Mouse (Mus musculus) G1E (cell line): ENCODE measurements around the gene Map7d1. TPM values are rescaled to one million over a fixed set of nuclear protein-coding genes. Genes with fewer than 3 reads are reported as not detected.

Experiments
- ATAC-seq: 2 replicates; pipeline ENCODE4 v1.8.0; 2016; ENCODE audit warnings: mild to moderate bottlenecking; ENCODE audit not compliant: insufficient number of reproducible peaks, poor library complexity, low FRiP score, severe bottlenecking; ENCODE audit errors: extremely low read depth
- DNase-seq: peaks from one replicate; pipeline ENCODE4 v3.0.0; 2012; ENCODE audit warnings: low spot score
- H3K27me3 ChIP-seq: 2 replicates; pipeline ENCODE4 v1.6.1; 2012; ENCODE audit warnings: mild to moderate bottlenecking, low read length, inconsistent platforms; ENCODE audit not compliant: insufficient read depth
- H3K36me3 ChIP-seq: replicated peaks from 2 replicates; pipeline ENCODE3; 2012; ENCODE audit warnings: mild to moderate bottlenecking, inconsistent platforms
- H3K4me1 ChIP-seq: 2 replicates; pipeline ENCODE4 v1.6.1; 2012; ENCODE audit warnings: low read depth, low read length, inconsistent platforms, mixed read lengths; ENCODE audit not compliant: insufficient read depth
- H3K4me3 ChIP-seq: 2 replicates; pipeline ENCODE4 v1.5.1; 2012; ENCODE audit warnings: low read depth, mild to moderate bottlenecking, inconsistent platforms, low read length, moderate library complexity, mixed read lengths
- H3K9me3 ChIP-seq: replicated peaks from 2 replicates; pipeline ENCODE4 v1.6.1; 2012; ENCODE audit warnings: inconsistent platforms
- CTCF ChIP-seq: IDR thresholded peaks from 2 replicates; pipeline ENCODE4 v1.5.1; 2012; ENCODE audit warnings: low read depth, low read length, inconsistent platforms, mixed read lengths
- GATA1 ChIP-seq: IDR thresholded peaks from 2 replicates; pipeline ENCODE4 v1.6.1; 2012; ENCODE audit warnings: borderline replicate concordance, low read length, inconsistent platforms, mixed read lengths
- GATA2 ChIP-seq: IDR thresholded peaks from 2 replicates; pipeline ENCODE4 v1.6.1; 2012; ENCODE audit warnings: low read depth, low read length, inconsistent platforms, borderline replicate concordance
- POLR2AphosphoS5 ChIP-seq: IDR thresholded peaks from 2 replicates; pipeline ENCODE4 v1.6.1; 2012; ENCODE audit warnings: low read depth, low read length, inconsistent platforms; ENCODE audit not compliant: insufficient replicate concordance
- TAL1 ChIP-seq: conservative IDR thresholded peaks from 2 replicates; pipeline ENCODE4 v1.6.1; 2012; ENCODE audit warnings: low read depth, low read length, inconsistent platforms, mixed read lengths
- polyA plus RNA-seq: library from polyadenylated mRNA; stranded (reverse); fragments of >175 nt; gene quantifications from 2 replicates; pipeline ENCODE4 v1.2.3, GENCODE M21; 2012
- total RNA-seq, 2 experiments: library from RNA; stranded (forward) in 1 of 2; stranded (reverse) in 1 of 2; fragments of 200-1000 nt in 1 of 2; fragments of >200 nt in 1 of 2; fragmentation: Nextera tagmentation in 1 of 2; gene quantifications; 2 replicates each; pipeline ENCODE4 v1.2.3; 2014 to 2017

Map7d1 gene
- total and polyA plus RNA-seq, 3 experiments: 8.0 to 73.8 (median 15.2) TPM

GRCm38 (mm10) chr4:126254315-126255112 lies 1.6 kb downstream of the Map7d1 start:
- peak overlapping the region; percentile 79; the same call in 1 of the 2 replicates for H3K4me3 ChIP-seq
- no peak for DNase-seq
- H3K4me1 ChIP-seq: peaks cover 71% of the 10 kb centered on the region
- peaks cover 25% of the 10 kb centered on the region for H3K36me3 ChIP-seq
- H3K27me3 ChIP-seq: peaks cover 12% of the 10 kb centered on the region
- TF ChIP-seq POLR2AphosphoS5: no peak
- TF ChIP-seq TAL1: no peak
- TF ChIP-seq GATA1: no peak
- TF ChIP-seq GATA2: no peak
- no peaks in the 10 kb centered on the region for H3K9me3 ChIP-seq
- no peak for ATAC-seq

- no peak for DNase-seq
- ATAC-seq: no peak
- Histone ChIP-seq H3K36me3 (peaks cover 25% of the 10 kb centered on the region), H3K4me3 (no peak overlapping the region), H3K9me3 (no peaks in the 10 kb centered on the region), H3K4me1 (peaks cover 65% of the 10 kb centered on the region), H3K27me3 (peaks cover 9% of the 10 kb centered on the region)
- TF ChIP-seq GATA1 (no peak), CTCF (no peak), GATA2 (no peak), TAL1 (no peak), POLR2AphosphoS5 (no peak)
Measured at GRCm38 (mm10) chr4:126253637-126254272, 2.4 kb downstream of the Map7d1 start.

GRCm38 (mm10) chr4:126252411-126253237 lies 3.5 kb downstream of the Map7d1 start:
- DNase-seq (no peak), ATAC-seq (no peak)
- no peak for TF ChIP-seq CTCF
- TF ChIP-seq POLR2AphosphoS5: no peak
- no peak for TF ChIP-seq GATA1
- TF ChIP-seq GATA2: no peak
- TF ChIP-seq TAL1: no peak
- H3K4me1 ChIP-seq: peaks cover 62% of the 10 kb centered on the region
- H3K36me3 ChIP-seq: peaks cover 31% of the 10 kb centered on the region
- H3K9me3 ChIP-seq: no peaks in the 10 kb centered on the region
- no peak overlapping the region for H3K4me3 ChIP-seq
- peaks cover 4% of the 10 kb centered on the region; the same call in 1 of the 2 replicates for H3K27me3 ChIP-seq

- peaks cover 54% of the 10 kb centered on the region for H3K4me1 ChIP-seq
- ATAC-seq: no peak
Measured at GRCm38 (mm10) chr4:126251655-126252254, 4.4 kb downstream of the Map7d1 start.

GRCm38 (mm10) chr4:126250659-126251058 lies 5.5 kb downstream of the Map7d1 start:
- ATAC-seq: no peak
- peaks cover 44% of the 10 kb centered on the region for H3K4me1 ChIP-seq

More at GRCm38 (mm10) chr4:126251655-126252254, 4.4 kb downstream of the Map7d1 start:
- TF ChIP-seq POLR2AphosphoS5 (no peak), CTCF (no peak), GATA1 (no peak), GATA2 (no peak), TAL1 (no peak)
- Histone ChIP-seq H3K36me3 (peaks cover 38% of the 10 kb centered on the region), H3K9me3 (no peaks in the 10 kb centered on the region), H3K27me3 (no peaks in the 10 kb centered on the region), H3K4me3 (no peak overlapping the region)
- no peak for DNase-seq

More at GRCm38 (mm10) chr4:126250659-126251058, 5.5 kb downstream of the Map7d1 start:
- H3K9me3 ChIP-seq: no peaks in the 10 kb centered on the region
- no peaks in the 10 kb centered on the region for H3K27me3 ChIP-seq
- H3K4me3 ChIP-seq: no peak overlapping the region
- TF ChIP-seq CTCF (no peak), GATA1 (no peak), POLR2AphosphoS5 (no peak), TAL1 (no peak), GATA2 (no peak)
- peaks cover 47% of the 10 kb centered on the region for H3K36me3 ChIP-seq
- DNase-seq: no peak
